ENCODE assay signal across 8 mouse cellular contexts in the genomic region with DNA sequence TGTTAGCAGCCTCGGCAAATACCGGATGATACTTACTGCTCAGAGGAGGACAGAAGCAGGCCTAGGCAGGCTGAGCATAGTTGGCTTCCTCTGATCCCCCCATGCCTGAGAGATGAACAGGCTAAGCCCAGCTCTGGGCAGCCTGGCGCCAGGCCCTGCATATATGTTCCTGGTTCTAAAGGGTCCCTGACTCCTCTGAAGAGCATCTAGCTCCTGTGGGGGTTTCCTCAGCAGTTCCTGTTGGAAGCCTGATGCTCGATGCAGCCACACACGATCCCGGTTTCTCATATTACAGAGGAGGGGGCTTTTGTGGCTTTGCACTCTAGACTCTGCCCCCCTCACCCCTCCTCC. TPM values are rescaled to one million over a fixed set of nuclear protein-coding genes. Genes with fewer than 3 reads are reported as not detected.
DNase-seq lines count a peak whose midpoint lies in the region; ATAC-seq and TF ChIP-seq lines count a peak whose summit lies in the region.

No protein-coding gene starts in this region.

- H3K36me3 ChIP-seq in heart, postnatal 0 days (replicated peaks; ENCODE audit: control insufficient read depth, insufficient read depth, low read length) = no peaks in the 10 kb centered on the region
- H3K36me3 ChIP-seq in hindbrain, embryonic 12.5 days = no peaks in the 10 kb centered on the region
- H3K36me3 ChIP-seq in midbrain, embryonic 15.5 days (replicated peaks) = no peaks in the 10 kb centered on the region

- H3K27me3 ChIP-seq in heart, postnatal 0 days (ENCODE audit: control insufficient read depth, insufficient read depth, low read length) = peaks cover 23% of the 10 kb centered on the region
- H3K27me3 ChIP-seq in hindbrain, embryonic 12.5 days = peaks cover 24% of the 10 kb centered on the region
- peaks cover 7% of the 10 kb centered on the region for H3K27me3 ChIP-seq in midbrain, embryonic 15.5 days (replicated peaks)

- no peak for TF ChIP-seq CTCF in heart, postnatal 0 days (IDR thresholded peaks at IDR 0.05; ENCODE audit: low read depth)

- H3K27ac ChIP-seq in heart, postnatal 0 days (ENCODE audit: low read depth) = no peak overlapping the region
- H3K27ac ChIP-seq in hindbrain, embryonic 12.5 days = peak overlapping the region; percentile 92
- peak overlapping the region; percentile 97 for H3K27ac ChIP-seq in midbrain, embryonic 15.5 days

- H3K4me2 ChIP-seq in heart, postnatal 0 days (ENCODE audit: low read depth, low read length) = peak overlapping the region; percentile 99
- H3K4me2 ChIP-seq in hindbrain, embryonic 12.5 days (replicated peaks) = peak overlapping the region; percentile 95
- peak overlapping the region; percentile 82 for H3K4me2 ChIP-seq in midbrain, embryonic 15.5 days

- 30% methylated on average over 6 of the region's 6 CpGs for WGBS in heart, postnatal 0 days
- WGBS in hindbrain, embryonic 12.5 days = 10% methylated on average over 6 of the region's 6 CpGs
- 11% methylated on average over 6 of the region's 6 CpGs for WGBS in midbrain, embryonic 15.5 days

- no peaks in the 10 kb centered on the region for H3K9me3 ChIP-seq in heart, postnatal 0 days (replicated peaks; ENCODE audit: control insufficient read depth, low read length)
- no peaks in the 10 kb centered on the region for H3K9me3 ChIP-seq in hindbrain, embryonic 12.5 days (replicated peaks)
- H3K9me3 ChIP-seq in midbrain, embryonic 15.5 days = no peaks in the 10 kb centered on the region

- TF ChIP-seq EP300 in heart, postnatal 0 days (IDR thresholded peaks at IDR 0.05; ENCODE audit: low read depth) = no peak

- H3K9ac ChIP-seq in heart, postnatal 0 days (replicated peaks; ENCODE audit: low read depth, low read length) = peak overlapping the region; percentile 56
- H3K9ac ChIP-seq in hindbrain, embryonic 12.5 days = peak overlapping the region; percentile 91
- peak overlapping the region; percentile 93 for H3K9ac ChIP-seq in midbrain, embryonic 15.5 days

- ATAC-seq in heart, postnatal 0 days (ENCODE audit: insufficient read depth, low read depth) = 0 out of 2 replicates have a peak, but pooled peaks have one; percentile 1
- ATAC-seq in hindbrain, embryonic 12.5 days (ENCODE audit: low FRiP score) = peak; percentile 24; the same call in 1 of the 2 replicates
- peak; percentile 46 for ATAC-seq in midbrain, embryonic 15.5 days (replicated peaks)

- no peak for DNase-seq in heart, postnatal 0 days (ENCODE audit: low spot score)
- DNase-seq in heart, postnatal 4 days = no peak
- peak; percentile 42 for DNase-seq in embryo, embryonic 10.5 days (ENCODE audit: low spot score)
- DNase-seq in urinary bladder, postnatal 4 days (ENCODE audit: low spot score in 2 of 2) = no peak
- no peak for DNase-seq in natural killer cell, adult 2 months (ENCODE audit: low spot score in 2 of 2)
- DNase-seq in layer of hippocampus, adult 18-20 months (ENCODE audit: low spot score in 2 of 2) = no peak

- H3K4me3 ChIP-seq in heart, postnatal 0 days (ENCODE audit: low read depth, low read length) = peak overlapping the region; percentile 60
- H3K4me3 ChIP-seq in hindbrain, embryonic 12.5 days = peak overlapping the region; percentile 63
- peak overlapping the region; percentile 63 for H3K4me3 ChIP-seq in midbrain, embryonic 15.5 days

- peaks cover 26% of the 10 kb centered on the region for H3K4me1 ChIP-seq in heart, postnatal 0 days (ENCODE audit: control insufficient read depth, insufficient read depth)
- peaks cover 52% of the 10 kb centered on the region for H3K4me1 ChIP-seq in hindbrain, embryonic 12.5 days
- peaks cover 46% of the 10 kb centered on the region for H3K4me1 ChIP-seq in midbrain, embryonic 15.5 days

RNA-seq across cellular contexts. Expression of gene Lrrc75b, which starts 0.4 kb away (rescaled TPM):
- 0.23 and 2.9 TPM in 2 replicates for total RNA-seq in heart, postnatal 0 days (2014; rRNA removed; ENCODE audit: low replicate concordance)
- polyA plus RNA-seq in heart, postnatal 0 days (2015; fragmentation: Nextera tagmentation; extraction: Ambion mirVana) = 0.81 and 0.83 TPM in 2 replicates
- total RNA-seq in heart, postnatal 4 days (2021) = 1 to 10 TPM; 1.5 TPM
- polyA plus RNA-seq in hindbrain, embryonic 12.5 days (2016; fragmentation: Nextera tagmentation; extraction: Ambion mirVana) = 14.6 and 15.4 TPM in 2 replicates
- polyA plus RNA-seq in midbrain, embryonic 15.5 days (2015; fragmentation: Nextera tagmentation; extraction: Ambion mirVana) = 41.0 and 44.8 TPM in 2 replicates
- total RNA-seq in layer of hippocampus, adult 18-20 months (2021) = 10 to 100 TPM; 10.3 to 12.9 TPM

RNA-seq across cellular contexts. Expression of gene Ggt1, which starts 0.9 kb away (rescaled TPM):
- total RNA-seq in heart, postnatal 0 days (2014; rRNA removed; ENCODE audit: low replicate concordance) = 0.81 TPM in 1 of 2 replicates, not detected in the other
- polyA plus RNA-seq in heart, postnatal 0 days (2015; fragmentation: Nextera tagmentation; extraction: Ambion mirVana) = 0.29 and 0.37 TPM in 2 replicates
- under 1 TPM in 1 of 2 experiments, not detected in 1; 0.38 TPM for total RNA-seq in heart, postnatal 4 days (2021)
- polyA plus RNA-seq in hindbrain, embryonic 12.5 days (2016; fragmentation: Nextera tagmentation; extraction: Ambion mirVana) = 1.1 and 2.0 TPM in 2 replicates
- polyA plus RNA-seq in midbrain, embryonic 15.5 days (2015; fragmentation: Nextera tagmentation; extraction: Ambion mirVana) = 1.2 and 1.7 TPM in 2 replicates
- 1 to 10 TPM; 2.6 to 2.8 TPM for total RNA-seq in layer of hippocampus, adult 18-20 months (2021)

RNA-seq across cellular contexts. Expression of gene Ggt5, which starts 28.6 kb away (rescaled TPM):
- total RNA-seq in heart, postnatal 0 days (2014; rRNA removed; ENCODE audit: low replicate concordance) = 17.8 and 53.4 TPM in 2 replicates
- polyA plus RNA-seq in heart, postnatal 0 days (2015; fragmentation: Nextera tagmentation; extraction: Ambion mirVana) = 6.7 and 7.6 TPM in 2 replicates
- total RNA-seq in heart, postnatal 4 days (2021) = 1 to 10 TPM; 8.4 to 9.3 TPM
- 1.1 and 2.1 TPM in 2 replicates for polyA plus RNA-seq in hindbrain, embryonic 12.5 days (2016; fragmentation: Nextera tagmentation; extraction: Ambion mirVana)
- polyA plus RNA-seq in midbrain, embryonic 15.5 days (2015; fragmentation: Nextera tagmentation; extraction: Ambion mirVana) = 2.2 and 3.4 TPM in 2 replicates
- 1 to 10 TPM; 1.6 to 2.1 TPM for total RNA-seq in layer of hippocampus, adult 18-20 months (2021)

RNA-seq across cellular contexts. Expression of gene Gucd1, which starts 42.8 kb away (rescaled TPM):
- 113 and 117 TPM in 2 replicates for total RNA-seq in heart, postnatal 0 days (2014; rRNA removed; ENCODE audit: low replicate concordance)
- 25.4 and 28.0 TPM in 2 replicates for polyA plus RNA-seq in heart, postnatal 0 days (2015; fragmentation: Nextera tagmentation; extraction: Ambion mirVana)
- total RNA-seq in heart, postnatal 4 days (2021) = 10 to 100 TPM; 36.4 to 42.8 TPM
- polyA plus RNA-seq in hindbrain, embryonic 12.5 days (2016; fragmentation: Nextera tagmentation; extraction: Ambion mirVana) = 24.9 and 26.8 TPM in 2 replicates
- 22.3 and 24.4 TPM in 2 replicates for polyA plus RNA-seq in midbrain, embryonic 15.5 days (2015; fragmentation: Nextera tagmentation; extraction: Ambion mirVana)
- 10 to 100 TPM; 12.8 TPM for total RNA-seq in layer of hippocampus, adult 18-20 months (2021)

RNA-seq across cellular contexts. Expression of gene Snrpd3, which starts 43.2 kb away (rescaled TPM):
- 10.8 and 10.9 TPM in 2 replicates for total RNA-seq in heart, postnatal 0 days (2014; rRNA removed; ENCODE audit: low replicate concordance)
- polyA plus RNA-seq in heart, postnatal 0 days (2015; fragmentation: Nextera tagmentation; extraction: Ambion mirVana) = 65.4 and 68.5 TPM in 2 replicates
- total RNA-seq in heart, postnatal 4 days (2021) = 100 to 1,000 TPM in 1 of 2 experiments, 10 to 100 TPM in 1; 94.4 to 103 TPM
- polyA plus RNA-seq in hindbrain, embryonic 12.5 days (2016; fragmentation: Nextera tagmentation; extraction: Ambion mirVana) = 146 and 169 TPM in 2 replicates
- polyA plus RNA-seq in midbrain, embryonic 15.5 days (2015; fragmentation: Nextera tagmentation; extraction: Ambion mirVana) = 122 and 127 TPM in 2 replicates
- total RNA-seq in layer of hippocampus, adult 18-20 months (2021) = 10 to 100 TPM; 63.1 to 67.3 TPM
